Mouse (Mus musculus): ENCODE measurements around the gene Frem2. TPM values are rescaled to one million over a fixed set of nuclear protein-coding genes. Genes with fewer than 3 reads are reported as not detected.

Gene Frem2
- total RNA-seq, 2 experiments from 2014 or later: 2.3 to 2.7 TPM

DNA sequence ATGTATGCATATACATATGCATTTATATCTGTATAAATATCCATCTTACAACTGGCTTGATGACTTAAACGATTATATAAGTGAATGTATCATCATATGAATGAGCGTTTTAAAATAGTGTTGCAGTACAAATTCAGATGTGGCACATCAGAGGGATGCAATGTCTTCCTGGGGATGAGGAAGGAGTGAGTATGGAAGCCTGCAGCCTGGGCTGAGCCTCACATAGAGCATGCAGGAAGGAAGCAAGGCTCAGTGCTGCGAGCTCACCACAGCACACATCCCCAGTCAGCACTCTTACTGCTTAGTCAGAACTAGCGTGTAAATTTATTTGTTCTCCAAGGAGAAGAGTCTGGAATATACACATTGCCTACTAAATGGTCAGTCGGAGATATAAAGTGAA is 27.2 kb downstream of the Frem2 start:
- peak in 1 of 2 experiments; percentile 12 for DNase-seq (ENCODE audit: low spot score in 2 of 2)
- intact Hi-C loops (cut with DNase I): no loop called here

DNA sequence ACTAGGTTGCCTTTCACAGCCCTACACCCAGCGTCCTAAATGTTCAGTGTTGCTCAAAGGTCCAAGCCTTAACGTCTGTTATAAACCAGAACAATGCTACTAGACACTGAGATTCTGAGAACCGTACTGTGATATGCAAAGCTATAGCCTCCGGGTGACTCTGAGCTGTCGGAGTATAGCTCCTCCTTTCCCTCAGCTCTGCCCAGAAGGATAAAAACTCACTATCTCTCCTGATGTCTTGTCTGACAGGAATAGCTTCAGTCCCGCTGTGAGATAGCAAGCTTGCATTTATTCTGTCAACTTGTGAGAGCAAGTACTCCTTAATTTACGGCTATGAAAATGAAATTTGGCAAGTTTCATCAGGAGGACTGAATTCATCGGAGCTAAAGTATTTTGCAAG is 33.9 kb downstream of the Frem2 start:
- peak in 1 of 2 experiments; percentile 10 for DNase-seq (ENCODE audit: low spot score in 2 of 2)
- intact Hi-C loops (cut with DNase I): no loop called here

DNA sequence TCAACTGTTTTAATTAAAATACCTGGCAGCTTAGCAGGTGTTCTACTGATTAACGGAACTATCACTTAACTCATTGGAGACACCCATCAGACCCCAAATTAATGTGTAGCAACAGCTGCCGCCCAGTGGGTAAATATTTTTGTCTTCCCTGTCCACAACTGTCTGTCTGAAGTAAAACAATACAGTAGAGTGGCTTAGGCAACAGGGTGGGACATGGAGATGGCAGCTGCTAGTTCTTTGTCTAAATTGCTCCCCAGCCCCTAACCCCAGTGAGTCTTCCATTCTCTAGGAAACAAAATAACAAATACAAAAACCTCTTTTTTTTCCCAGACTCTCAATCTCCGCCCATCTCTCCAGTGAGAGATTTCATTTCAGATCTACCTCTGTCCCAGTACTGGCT is 36.2 kb downstream of the Frem2 start:
- intact Hi-C loops (cut with DNase I): no loop called here
- no peak for DNase-seq (ENCODE audit: low spot score in 2 of 2)

DNA sequence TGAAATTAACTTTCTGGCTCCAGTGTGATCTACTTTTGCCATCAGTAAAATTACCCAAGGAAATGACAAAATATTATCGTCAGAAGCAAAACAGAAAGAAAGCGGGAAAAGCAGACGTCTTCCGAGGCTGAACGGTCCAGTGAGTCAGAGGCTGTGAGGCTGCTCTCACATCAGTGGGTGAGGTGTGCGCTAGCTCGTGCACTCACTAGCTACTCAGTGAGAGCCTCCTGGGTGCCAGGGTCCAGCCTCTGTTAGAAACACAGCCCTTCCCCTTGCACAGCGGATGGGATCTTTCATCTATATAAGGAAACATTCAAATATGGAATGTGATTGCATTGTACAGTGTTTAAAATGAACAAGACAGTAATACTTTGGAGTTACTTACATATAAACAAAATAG is 36.8 kb downstream of the Frem2 start:
- intact Hi-C loops (cut with DNase I): no loop called here
- no peak for DNase-seq (ENCODE audit: low spot score in 2 of 2)

DNA sequence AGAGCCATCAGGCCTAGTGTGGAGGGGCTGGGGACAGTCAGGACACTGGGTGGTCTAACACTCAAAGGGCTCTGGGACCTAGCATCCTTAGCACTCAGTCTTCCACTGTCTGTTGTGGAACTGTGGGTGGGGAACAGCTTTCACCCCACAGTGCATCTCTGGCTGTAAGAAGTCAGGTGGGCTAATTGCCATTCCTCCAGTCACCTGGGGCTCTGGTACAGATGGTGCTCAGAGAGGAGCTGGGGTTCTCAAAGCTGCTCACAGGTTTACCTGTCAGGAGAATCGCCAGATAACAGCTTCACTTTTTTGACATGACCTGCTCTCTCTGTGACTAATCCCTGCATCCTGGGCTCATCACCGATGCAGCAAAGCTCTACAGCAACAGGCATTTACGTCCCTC is 46.0 kb downstream of the Frem2 start:
- intact Hi-C loops (cut with DNase I): no loop called here
- no peak for DNase-seq (ENCODE audit: low spot score in 2 of 2)

DNA sequence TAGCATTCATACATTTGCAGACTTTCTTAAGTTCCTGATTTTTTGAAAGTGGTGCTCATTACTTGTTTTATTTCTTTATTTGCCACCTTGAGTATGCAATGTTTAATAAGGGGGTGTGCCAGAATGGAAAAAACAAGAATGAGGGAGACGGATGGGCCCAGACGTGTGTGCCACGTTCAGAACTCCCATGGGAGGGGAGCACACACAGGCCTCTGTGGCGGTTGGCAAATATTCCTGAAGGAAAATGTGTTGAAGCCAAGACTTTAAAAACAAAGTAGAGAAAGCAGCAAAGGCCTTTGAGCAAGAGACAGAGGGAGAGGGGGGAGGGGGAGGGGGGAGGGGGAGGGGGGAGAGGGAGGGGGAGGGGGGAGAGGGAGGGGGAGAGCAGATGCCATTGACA is 47.3 kb downstream of the Frem2 start:
- intact Hi-C loops (cut with DNase I): no loop called here
- no peak for DNase-seq (ENCODE audit: low spot score in 2 of 2)

DNA sequence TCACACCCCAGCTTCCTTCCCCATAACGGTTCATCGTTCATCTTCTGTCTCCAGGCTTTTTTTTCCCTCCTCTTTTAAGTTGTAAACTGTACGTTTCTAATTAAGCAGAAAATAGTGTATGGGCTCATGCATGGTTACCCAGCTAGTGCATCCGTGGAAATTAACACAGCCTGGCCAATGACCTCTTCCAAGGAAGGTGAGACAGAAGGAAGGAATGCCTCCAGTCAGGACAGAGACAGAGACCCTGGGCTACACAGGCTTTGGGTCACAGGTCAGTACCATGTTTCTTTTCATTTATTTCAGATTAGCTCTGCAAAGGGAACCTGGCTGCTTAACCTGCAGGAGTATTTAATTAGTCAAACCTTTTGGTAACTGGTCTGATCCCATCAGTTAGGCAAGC is 57.0 kb downstream of the Frem2 start:
- DNase-seq (ENCODE audit: low spot score in 2 of 2): no peak
- intact Hi-C loops (cut with DNase I): no loop called here

DNA sequence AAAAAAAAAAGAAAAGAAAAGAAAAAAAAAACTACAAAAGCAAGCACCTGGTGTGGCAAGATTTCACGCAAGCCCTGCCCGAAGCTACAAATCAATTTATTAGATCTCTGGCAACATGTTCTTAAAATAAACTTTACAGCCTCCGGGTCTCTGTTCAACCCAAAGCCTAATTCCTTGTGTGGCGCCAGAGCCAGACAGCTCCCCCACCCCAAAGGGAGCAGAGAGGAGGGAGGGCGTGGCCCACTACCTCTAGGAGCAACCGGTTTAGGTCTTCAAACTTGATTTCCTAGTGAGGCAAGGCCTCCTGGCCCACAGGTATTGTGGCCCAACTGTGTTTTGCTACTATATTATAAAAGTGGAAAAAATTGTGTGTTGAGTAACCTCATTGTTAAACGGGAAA is 57.8 kb downstream of the Frem2 start:
- DNase-seq (ENCODE audit: low spot score in 2 of 2): no peak
- intact Hi-C loops (cut with DNase I): no loop called here

DNA sequence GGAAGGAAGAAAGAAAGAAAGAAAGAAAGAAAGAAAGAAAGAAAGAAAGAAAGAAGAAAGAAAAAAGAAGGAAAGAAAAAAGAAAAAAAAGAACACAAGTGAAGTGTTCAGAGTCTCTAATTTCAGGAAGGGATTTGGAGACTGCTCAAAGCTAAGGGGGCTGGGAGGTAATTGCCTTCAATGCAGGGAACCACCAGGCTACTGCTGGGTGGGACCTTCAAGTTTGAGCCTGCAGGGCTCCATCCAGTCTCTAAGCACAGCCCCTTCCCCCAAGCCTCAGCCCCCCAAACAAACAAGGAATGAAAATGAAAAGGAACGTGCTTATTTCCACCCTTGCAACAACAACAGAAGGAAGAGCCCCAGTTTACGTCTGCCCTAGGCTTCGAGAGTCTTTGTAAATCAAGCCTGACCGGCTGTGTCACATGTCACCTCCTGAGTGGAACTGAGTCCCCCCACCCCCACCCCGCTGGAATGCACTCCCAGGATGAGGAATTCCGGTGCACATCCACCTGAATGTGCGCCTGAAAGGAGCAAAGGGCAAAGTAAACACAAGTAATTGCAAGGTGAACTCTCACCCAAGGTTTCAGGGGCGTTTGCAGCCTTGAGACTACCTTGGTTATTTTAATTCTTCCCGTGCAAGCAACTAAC is 58.9 kb downstream of the Frem2 start:
- intact Hi-C loops (cut with DNase I): no loop called here

DNA sequence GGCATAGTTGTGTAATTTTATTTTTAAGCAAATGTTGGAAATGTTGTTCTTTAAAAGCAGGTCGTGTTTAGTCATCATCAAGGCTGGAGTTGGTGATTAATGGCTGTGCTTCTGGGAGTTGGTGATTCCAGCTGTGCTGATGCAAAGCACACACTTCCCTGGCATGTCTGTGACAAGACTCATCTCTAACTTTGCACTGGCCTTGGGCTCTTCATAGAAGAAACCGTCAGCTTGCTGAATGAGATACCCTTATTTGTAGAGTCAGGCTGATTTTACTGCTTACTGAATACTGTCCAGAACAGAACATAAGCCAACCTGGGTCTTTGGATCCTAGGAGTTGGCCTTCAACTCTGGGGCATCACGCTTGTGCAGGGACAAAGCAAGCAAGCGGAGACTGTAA is 62.7 kb downstream of the Frem2 start:
- intact Hi-C loops (cut with DNase I): loop anchor here (5.0 kb wide), 2 partner anchors 63 to 133 kb away; partner anchors contain the start of gene Frem2

More for the DNA sequence above, 58.9 kb downstream of the Frem2 start:
- no peak for DNase-seq (ENCODE audit: low spot score in 2 of 2)

DNA sequence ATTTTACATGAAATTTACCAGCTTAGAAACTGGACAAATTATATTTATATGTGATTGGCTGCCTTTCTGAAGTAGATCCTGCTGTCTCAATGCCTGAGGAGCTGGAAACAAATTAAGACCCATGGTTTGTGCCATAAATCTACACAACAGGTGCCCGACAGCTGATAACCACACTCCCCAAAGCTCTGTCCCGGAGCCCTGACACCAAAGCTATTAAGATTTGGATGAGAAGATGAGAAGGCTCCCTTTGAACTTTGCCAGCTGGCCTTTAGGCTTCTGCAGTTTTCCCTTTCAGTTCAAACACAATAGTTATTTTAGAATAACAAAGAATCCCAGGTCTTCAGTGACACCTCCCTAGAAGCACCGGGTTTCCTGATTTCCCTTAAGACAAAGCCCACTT is 63.4 kb downstream of the Frem2 start:
- intact Hi-C loops (cut with DNase I): loop anchor here (5.0 kb wide), 2 partner anchors 64 to 134 kb away; partner anchors contain the start of gene Frem2
- DNase-seq (ENCODE audit: low spot score in 2 of 2): no peak

More for the DNA sequence above, 62.7 kb downstream of the Frem2 start:
- no peak for DNase-seq (ENCODE audit: low spot score in 2 of 2)

DNA sequence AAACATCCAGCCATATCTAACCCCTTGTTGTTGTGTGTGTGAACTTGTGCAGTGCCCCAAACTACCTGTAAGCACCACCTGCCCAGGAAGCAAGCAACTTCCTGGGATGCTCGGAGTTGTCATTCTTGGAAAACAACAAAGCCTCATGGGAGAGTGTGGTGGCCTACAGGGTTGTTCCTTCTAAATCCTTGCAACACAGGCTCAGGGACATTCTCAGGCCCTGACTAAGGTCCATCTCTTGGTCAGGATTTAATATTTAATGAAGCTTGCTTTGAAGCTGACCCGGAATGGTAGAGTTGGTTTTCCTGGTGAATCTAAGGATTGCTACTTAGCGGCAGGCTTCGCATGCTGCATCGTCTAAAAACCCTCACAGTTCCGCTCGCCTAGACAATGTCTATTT is 65.1 kb downstream of the Frem2 start:
- DNase-seq (ENCODE audit: low spot score in 2 of 2): no peak
- intact Hi-C loops (cut with DNase I): loop anchor here (5.0 kb wide), 2 partner anchors 65 to 135 kb away; partner anchors contain the start of gene Frem2

DNA sequence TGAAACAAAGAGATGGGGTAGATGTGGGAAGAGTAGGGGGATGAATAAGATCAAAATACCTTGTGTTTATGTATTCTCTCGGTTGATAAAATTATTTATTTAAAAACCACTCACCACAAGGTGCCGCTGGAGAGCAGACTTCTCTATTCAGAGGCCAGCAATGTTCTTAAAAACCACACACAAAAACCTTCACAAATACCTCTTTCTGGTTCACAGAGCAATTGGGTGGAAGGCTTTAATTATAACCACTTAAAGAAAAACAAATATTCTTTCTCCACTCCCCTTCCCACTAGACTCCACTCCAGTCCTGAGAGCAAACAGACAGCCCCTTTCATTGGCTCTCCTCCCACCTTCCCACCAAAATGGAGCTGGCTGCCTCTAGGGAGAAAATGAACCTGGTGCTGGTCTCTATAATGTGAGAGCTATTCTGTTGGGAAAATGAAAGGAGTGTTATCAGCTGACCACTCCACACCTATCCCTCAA is 67.0 kb downstream of the Frem2 start:
- DNase-seq (ENCODE audit: low spot score in 2 of 2): peak; percentile 77 to 82
- intact Hi-C loops (cut with DNase I): loop anchor here (5.0 kb wide), 2 partner anchors 67 to 137 kb away; partner anchors contain the start of gene Frem2

DNA sequence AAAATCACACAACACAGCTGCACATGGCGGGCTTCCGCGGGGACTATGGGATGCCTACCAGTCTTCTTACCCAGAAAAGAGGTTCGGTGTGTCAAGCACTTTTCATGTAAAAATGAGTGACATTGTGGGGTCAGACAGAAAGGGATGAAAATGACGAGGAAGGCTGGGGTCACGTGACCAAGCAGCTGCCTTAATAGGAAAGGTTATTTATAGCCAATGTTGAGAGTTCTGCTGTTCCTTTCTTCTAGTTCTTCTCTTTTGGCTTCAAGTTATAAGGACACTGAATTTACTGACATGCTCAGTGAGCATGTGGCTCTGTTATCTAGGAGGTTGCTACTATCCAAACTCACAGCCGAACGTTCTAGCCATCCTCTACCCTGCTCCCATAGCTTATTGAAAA is 73.9 kb downstream of the Frem2 start:
- DNase-seq (ENCODE audit: low spot score in 2 of 2): no peak
- intact Hi-C loops (cut with DNase I): no loop called here

DNA sequence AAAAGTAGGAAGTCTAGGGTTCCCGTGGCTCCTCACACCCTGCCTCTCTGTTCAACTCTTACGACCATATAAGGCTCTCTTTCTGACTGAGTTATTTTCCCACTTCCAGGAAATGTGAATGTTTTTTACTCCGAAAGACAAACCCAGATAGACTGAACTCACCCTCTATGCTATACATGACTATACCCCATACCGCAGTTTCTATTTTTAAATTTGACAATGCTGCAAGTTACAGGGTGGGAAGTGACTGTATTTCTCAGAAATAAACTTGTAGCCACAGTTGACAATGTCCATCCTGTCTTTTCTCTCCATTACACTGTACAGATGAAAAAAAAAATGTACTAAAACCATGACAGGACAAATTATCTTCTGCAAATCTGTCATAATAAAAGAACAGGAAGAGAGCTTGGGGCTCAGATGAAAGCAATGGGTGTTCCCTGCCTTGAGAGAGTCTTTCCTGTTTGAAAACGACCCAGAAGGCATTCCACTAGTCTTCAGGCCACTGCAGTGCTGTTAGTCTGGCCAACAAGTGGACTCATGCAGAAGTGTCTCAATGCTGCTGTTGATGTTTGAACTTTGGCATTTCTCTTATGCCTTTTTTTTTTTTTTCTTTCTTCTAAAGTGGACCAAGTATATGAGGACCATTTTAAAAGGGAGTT is 76.4 kb downstream of the Frem2 start:
- intact Hi-C loops (cut with DNase I): no loop called here
- no peak for DNase-seq (ENCODE audit: low spot score in 2 of 2)

DNA sequence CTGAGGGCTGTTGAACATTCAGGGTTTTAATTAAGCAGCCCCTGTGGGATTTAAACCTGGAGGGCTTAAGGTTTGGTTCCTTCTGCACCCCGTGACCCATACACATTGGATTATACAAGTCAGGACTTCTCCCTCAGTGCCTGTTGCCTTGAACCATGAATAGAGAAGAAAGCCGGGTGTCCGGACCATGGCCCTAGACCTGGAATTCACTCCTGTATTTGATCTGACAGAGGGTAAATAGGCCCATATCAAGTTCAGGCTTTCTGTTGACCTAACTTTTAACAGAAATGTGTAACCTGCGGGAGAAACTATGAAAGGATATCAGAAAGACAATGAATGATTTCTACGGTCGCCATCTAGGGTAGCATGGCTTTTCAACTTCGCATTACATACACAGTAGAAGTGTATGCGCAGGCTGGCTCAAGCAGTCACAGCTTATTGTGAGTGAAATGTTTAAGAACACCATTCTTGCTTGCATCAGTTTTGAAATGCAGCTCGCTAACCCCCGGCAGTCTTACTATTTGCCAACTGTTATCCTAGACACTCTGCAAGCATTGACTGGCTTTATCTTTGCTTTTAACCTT is 77.9 kb downstream of the Frem2 start:
- no peak for DNase-seq (ENCODE audit: low spot score in 2 of 2)
- intact Hi-C loops (cut with DNase I): no loop called here

DNA sequence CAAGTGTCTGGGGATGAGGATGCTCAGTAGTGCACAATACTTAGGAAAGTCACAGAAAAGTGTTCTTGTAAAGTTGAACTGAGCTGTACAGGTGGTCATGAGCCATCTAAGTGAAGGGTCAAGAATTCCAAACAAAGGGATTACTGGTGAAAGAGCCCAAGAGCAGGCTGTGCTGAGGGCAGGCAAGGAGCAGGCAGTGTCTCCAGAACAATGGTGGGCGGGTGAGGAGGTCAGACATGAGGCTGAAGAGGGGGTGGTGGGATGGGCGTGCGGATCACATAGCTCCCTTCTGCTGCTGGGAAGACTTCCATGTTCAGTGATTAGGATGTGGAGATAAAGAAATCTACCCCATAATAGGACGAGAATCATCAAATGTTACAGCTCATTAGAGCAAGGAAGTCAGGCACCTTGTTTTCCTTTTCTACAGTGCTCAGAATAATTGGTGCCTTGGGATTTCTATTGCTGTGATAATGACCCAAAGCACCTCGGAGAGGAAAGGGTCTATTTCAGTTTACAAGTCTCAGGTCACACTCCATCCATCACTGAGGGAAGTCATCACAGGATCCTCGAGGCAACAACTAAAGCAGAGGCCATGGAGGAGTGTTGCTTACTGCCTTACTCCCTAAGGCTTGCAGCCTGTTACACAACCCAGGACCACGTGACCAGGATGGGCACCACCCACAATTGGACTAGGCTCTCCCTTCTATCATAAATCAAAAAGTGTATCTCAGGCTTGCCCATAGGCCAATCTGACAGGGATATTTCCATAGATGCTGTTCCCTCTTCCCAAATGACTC is 80.6 kb downstream of the Frem2 start:
- intact Hi-C loops (cut with DNase I): no loop called here
- DNase-seq (ENCODE audit: low spot score in 2 of 2): no peak

DNA sequence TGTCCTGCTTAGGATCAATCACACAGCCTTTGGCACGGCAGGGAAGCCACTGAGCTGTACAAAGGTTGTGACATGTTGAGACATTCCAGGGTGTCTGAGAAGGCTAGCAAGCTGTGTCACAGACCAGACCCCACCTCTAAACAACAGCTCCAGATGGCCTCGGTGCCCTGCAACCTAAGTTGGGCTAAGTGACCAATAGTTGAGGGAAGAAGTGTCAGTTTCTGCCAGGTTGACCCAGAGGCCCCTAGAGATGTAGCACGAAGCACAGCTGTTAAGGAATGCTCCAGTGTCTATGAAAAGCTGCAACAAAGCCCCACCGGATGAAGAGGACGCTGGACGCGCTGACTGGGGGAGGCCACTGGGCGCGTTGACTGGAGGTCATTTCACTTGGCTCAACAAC is 83.0 kb downstream of the Frem2 start:
- no peak for DNase-seq (ENCODE audit: low spot score in 2 of 2)
- intact Hi-C loops (cut with DNase I): no loop called here

DNA sequence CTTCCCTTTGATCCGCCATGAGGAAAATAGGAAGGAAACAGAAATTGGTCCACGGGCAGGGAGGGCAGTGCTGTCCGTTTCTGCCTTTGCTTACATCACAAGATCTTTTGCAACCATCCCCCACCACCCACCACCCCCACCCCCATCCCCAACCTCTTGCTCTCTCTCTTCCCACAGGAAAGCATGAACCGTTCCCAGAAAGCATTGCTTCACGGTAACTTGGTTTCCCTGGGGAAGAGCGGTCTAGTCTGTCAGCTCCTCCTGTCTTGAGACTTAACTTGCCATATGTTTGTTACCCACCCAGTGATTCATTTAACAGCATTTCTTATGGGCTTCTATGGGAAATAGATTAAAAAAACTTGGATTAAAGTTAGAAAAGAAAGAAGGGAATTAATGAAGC is 85.5 kb downstream of the Frem2 start:
- intact Hi-C loops (cut with DNase I): no loop called here
- no peak for DNase-seq (ENCODE audit: low spot score in 2 of 2)

DNA sequence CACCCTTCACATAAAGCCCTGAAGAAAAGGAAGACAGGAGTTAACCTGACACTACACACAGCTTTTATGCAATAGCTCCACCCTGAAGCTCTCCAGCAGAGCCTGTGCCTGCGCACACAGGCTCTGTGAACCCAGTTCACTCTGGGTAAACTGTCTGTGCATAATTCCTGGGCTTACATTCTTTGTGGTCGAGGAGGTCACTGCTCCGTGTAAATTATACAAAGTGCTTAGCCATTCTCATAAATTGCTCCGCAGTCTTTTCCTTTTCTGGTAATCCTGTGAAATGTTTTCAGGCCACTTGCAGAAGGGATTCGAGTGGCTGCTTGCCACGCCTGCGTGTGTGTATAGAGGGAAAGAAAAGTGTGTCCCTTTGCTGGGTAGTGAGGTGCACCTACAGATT is 92.6 kb downstream of the Frem2 start:
- intact Hi-C loops (cut with DNase I): no loop called here
- DNase-seq (ENCODE audit: low spot score in 2 of 2): no peak

Data from left cerebral cortex, postnatal 14 days (tissue).